Mouse (Mus musculus): Measurements from ENCODE around the gene Gm5617. TPM values are rescaled to one million over a fixed set of nuclear protein-coding genes. Genes with fewer than 3 reads are reported as not detected.

Gene Gm5617
- total RNA-seq, 2 experiments from 2014 or later: 25.7 to 26.9 TPM

Small RNA genes lying within 50 kb of the gene (microRNA-seq; reads per million reads assigned to microRNA genes)
- not detected for gene Gm23653

Other genes with a start within 250 kb of the Gm5617 start
- gene Nxpe2, start 142.0 kb upstream of the Gm5617 start, total RNA-seq (2021): 1 to 10 TPM; 6.3 to 9.2 TPM
- gene Rexo2, start 14.8 kb upstream of the Gm5617 start, total RNA-seq (2021): 10 to 100 TPM; 63.8 to 65.4 TPM
- 10 to 100 TPM; 72.9 to 85.9 TPM for gene Rbm7, start 143 bp upstream of the Gm5617 start, total RNA-seq (2021)
- gene Nnmt, start 109.7 kb downstream of the Gm5617 start, total RNA-seq (2021): 1 to 10 TPM; 5.5 to 7.0 TPM